Mouse (Mus musculus) CH12F3 (cell line): ENCODE results near the gene Lman1l.

Experiments
- in situ Hi-C: fragments of 300-500 bp; cut with MboI; formaldehyde crosslinking; loops from 2 replicates; pipeline ENCODE4 v1.14.3; 2020; ENCODE audit warnings: low sequenced_read_pairs

Lman1l gene

DNA sequence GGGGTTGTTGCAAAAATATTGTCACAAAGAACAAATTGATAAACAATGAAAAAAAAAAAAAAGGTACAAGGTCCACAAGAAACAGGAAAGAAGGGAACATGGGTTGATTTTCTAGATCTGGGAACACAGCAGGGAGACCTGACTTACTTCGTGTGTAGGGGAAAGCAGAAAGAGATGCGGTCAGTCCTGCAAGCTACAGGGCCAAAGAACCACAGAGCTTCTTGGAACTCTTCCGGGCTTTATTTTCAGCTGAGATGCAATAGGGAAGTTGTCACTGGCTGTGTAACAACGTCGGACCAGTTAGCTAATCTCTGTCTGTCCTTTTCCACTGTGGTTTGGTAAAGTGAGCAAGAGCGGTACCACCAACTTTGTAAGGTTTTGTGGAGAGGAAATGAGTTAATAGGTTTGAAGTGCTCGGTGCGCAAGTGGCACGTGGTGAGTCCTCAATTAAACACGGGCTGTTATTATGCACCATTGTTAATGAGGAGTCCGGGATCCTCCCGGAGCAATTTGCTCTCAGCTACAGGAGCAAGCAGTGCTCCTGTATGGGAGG lies 26.1 kb upstream of the Lman1l start:
- in situ Hi-C loops, result no loop called here

DNA sequence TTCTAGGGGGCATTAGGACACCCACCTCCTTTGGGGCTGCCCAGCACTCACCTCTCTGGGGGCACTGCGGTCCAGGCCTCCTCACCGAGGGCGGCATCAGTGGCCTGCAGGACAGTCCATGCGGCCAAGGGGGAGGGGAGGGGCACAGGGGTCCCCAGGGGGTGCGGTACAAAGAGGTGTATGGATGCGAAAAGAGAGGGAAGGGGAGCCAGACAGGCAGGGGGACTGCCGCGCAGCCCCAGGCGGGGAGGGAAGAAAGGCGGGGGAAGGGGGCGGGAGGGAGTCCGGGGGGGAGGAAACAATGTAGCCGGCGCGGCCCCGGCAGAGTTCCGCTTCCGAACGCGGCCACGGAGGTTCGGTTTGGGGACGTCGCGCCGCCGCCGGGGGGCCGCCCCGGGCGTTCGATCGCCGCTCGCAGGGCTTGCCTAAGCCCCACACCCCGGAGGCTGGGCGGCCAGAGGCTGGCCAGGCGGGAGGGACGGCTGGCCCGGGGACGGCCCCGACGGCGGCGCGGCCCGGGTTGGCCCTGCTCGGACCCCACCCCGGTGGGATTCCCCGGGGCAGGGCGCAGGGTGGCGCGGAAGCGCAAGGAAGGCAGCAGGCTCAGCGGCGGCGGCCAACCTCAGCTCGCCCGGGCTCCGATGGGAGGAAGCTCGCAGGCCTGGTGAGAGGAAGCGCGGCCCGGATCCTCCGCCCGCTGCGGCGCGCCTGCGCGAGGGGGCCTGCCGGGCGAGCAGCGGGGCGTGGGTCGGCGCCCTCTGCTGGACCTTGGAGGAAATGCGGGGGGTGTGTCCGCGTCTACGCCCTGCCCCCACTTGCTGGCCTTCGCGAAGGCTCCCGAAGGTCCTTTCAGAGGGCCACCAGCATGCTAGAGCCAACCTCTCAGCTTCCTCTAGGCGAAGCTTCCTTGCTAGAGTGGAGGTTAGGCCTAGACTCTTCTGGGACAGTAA lies 24.6 kb upstream of the Lman1l start:
- in situ Hi-C loops, result no loop called here

DNA sequence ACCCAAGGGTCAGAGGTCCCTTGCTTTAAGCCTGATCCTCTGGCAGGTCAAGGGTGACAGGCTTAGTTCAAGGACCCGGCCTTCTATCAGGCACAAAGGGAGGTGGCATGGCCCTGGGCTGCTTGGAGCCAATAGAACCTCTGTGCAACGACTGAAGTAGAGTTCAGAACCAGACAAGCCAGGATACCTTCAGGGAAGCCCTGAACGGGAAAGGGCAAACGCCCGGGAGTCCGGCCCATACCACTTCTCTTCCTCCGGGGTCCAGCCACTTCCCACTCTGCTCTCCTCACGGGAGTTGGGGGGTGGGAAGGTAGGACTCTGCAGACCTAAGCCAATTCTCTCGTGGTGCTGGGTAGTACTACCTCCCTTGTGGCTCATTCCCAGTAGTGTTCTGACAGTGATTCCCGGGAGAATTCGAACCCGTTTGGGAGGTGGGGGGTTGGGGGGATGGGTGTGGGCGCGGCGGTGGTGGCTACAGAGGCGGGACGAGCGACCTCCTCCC lies 23.9 kb upstream of the Lman1l start:
- in situ Hi-C loops, result no loop called here

DNA sequence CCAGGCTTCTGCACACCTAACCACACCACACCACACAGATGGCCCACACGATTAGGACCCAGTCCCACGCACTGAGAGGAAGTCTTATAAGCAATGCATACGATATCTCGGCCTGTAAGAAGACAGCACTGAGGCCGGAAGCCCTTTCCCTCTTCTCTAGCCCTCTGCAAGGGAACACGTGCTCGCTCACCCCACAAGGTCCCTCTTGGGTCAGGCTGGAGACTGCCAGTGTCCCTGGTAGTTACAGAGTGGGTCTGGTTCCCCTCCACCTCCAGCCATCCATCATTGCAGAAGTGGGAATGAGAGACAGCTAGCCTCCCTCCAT lies 23.2 kb upstream of the Lman1l start:
- in situ Hi-C loops, result no loop called here

DNA sequence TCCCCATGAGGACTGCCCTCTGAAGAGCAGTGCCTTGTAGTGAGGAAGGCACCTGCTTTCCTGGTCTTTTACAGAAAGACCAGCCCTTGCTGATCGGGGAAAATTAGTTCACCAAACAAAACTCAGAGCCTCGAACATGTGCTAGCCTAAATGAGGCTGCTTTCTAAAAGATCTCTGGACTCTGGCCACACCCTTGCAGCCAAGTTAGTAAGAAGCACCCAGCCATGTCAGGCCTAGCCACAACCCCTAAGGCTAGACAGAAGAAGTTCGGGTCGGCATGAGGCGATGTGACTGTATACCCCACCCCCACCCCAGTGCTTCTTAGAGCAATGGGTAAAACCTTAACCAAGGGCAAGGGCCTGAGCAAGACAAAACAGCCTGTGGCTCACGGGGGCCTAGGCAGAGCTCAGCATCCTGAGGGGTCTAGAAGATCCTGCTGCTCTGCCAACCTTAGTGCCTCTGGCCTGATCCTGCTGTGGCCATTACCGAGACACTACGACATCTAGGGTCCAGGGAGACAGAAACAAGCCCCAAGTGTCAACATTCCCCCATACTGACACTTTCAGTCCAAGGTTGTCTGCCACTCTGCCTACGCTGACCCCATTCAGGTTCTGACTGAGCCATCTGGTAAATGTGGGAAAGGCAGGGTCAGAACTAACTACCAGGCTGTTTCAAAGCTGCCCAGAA lies 22.7 kb upstream of the Lman1l start:
- in situ Hi-C loops, result no loop called here

DNA sequence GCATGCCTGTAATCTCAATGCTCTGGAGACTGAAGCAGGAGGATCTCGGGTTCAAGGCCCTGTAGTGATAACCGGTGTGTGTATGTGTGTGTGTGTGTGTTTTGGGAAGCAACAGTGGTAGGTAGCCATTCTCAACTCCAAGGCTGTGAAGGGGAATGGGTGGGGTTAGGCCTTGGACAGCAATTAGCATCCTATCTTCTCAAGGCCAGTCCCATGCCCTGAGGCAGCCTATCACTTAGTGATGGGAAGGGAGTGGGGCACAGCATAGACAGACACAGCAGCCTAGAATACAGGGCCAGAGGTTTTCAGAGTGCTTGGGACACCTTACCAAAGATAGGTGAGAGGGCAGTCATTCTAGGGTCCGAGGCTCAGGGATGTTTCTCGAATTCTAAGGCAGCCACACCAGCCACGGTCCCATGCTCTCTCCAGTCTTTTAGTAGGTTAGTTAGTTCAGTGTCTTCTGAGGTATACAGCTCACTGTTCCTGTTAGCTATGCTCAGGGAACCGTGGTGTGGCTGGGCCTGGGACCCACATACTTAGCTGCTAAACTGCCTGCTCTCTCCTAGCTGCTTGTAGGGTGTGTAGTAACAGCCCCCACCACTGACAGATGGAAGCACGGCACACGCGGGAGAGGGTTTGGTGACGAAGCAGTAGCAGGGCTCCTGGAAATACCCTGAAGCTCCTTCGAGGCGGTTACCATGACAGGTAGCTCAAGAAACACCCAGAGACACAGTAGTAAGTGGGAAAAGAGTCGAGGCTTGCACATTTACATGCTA lies 21.4 kb upstream of the Lman1l start:
- in situ Hi-C loops, result no loop called here

DNA sequence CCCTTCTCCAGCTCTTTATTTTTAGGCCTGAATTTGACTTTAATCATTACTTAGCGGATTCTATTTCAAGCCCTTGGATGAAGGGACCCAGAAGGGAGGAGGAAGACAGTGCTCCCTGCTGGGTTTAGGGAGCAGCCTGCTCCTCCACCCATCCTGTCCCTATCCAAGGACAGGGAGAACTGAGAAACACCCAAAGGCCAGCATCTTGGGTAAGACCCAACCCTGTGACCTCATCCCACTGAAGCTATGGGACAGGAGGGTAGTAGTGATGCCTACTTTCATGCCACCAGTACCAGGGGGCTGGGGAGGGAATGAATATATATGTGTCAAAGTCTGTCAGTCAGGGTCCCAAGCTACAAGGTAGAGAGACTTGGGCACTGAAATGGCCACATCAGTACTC lies 20.4 kb upstream of the Lman1l start:
- in situ Hi-C loops, result no loop called here

DNA sequence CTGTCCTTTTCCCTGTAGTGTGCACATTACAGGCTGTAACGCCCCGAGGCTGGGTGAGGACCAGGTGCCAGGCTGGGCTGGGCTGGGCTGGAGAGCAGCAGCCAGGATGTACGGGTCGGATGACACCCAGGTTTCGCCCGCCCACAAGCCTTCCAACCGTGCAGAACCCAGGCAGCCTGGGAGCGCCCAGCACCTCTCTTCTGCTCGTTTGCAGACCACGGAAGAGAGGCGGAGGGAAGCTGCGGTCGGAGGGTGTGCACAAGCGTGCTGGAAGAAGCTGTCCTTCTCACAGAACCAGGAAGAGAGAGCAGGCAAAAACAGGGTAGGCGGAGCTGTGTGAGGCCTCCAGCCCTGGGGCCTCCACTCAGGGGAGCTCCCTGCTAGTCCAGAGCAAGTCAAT lies 19.8 kb upstream of the Lman1l start:
- in situ Hi-C loops, result no loop called here

DNA sequence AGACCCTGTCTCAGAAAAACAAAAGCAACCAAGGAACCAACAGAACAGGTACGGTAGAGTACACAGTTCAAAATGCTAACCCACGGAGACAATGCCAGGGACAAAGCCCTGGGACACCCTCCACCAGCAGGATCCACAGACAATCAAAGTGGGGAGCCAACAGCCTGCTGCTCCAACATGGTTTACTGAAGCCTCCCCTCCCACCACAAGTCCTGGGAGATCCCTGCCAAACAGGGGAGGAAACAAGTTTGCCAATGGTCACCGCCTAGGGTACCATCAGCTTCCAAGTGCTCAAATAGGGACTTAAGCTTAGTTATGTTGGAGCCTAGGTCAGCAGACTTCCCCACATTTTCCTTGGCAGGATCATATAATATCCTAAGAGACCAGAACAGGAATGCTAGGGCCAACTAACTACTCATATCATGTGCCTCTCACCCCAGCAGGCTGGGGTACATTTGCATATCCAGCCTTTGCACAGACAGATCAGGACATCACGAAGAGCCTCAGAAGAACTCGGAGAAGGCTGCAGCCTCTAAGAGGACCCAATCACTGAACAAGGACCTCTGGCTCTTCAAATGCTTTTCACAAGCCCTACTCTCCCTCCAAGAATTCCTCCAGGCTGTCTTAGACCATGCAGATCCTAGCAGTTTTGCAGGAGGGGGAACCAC lies 19.2 kb upstream of the Lman1l start:
- in situ Hi-C loops, result no loop called here

DNA sequence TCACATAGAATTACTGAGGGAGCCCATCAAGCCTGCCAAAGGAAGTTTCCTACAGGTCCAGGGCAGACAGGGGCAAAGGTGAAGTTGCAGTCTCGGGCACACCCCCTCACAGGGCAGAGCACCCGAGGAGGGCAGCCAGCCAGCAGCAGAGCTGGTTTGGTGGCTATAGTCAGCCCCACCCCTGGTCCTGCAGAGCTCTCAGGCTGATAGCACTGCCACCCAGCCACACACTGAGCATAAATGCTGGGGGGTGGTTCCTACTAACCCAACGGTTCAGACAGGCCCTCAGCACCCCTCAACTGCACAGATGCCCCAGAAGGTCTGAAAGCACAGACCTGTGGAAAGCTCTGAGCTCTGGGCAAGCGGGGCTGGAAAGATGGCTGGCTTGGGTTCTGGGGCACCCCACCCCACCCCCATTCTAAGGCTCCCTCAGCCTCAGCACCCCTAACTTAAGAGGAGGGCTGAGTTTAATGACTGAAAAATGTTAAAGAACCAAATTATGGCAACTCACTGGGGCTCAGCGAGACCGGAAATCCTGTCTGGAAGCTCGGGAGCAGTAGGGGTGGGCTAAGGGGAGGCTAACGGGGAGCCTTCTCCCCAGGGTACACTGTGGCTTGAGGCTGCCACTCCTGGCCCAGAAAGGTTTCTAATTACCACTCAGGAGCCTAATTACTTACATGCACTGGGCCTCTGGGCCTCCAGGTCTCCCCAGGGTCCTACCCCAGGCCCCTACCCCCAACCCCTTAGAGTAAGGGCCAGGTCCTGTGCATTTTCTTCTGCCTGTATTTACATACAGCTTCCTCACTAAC lies 18.3 kb upstream of the Lman1l start:
- in situ Hi-C loops, result no loop called here

DNA sequence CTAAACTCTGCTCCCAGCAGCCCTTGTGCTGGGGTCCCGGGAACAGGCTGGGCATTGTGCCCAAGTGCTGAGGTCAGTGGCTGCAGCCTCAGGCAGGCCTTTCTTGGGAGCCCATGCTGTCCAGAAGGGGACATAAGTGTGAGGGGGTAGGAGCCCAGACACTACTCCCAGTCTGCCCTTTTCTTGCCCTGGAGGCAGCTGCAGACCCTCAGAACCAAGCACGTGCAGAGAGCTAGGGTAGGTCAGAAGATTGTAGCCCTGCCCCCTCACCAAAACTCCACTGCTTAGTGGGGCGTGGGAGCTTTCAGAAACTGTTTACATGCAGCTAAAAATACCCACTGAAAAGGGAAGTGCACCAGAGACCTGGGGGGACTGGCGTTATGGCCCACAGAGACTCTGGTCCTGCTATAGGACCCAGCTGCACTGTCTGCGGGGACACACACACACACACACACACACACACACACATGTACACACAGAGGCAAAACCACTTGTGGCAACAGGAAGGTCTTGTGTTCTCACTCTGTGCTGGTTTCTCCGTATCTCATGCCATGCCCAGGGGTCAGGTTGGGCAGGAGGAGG lies 17.3 kb upstream of the Lman1l start:
- in situ Hi-C loops, result no loop called here

DNA sequence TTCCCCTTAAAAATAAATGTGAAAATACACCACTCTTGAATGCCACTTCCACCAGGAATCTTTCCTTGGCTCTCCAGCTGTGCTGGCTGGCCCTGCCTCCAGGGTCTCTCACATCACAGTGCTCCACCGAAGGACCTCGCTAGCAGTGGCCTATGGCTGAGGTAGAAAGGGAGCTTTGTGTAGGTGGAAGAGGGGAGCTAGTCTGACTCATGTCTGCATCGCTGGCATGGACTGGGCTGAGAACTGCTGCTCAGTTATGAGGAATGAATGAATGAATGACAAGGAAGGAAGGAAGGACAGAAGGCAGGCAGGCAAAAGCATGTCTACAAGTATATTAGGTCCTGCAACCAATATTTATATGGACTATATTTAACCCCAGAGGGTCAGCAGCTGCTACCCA lies 16.7 kb upstream of the Lman1l start:
- in situ Hi-C loops, result no loop called here

DNA sequence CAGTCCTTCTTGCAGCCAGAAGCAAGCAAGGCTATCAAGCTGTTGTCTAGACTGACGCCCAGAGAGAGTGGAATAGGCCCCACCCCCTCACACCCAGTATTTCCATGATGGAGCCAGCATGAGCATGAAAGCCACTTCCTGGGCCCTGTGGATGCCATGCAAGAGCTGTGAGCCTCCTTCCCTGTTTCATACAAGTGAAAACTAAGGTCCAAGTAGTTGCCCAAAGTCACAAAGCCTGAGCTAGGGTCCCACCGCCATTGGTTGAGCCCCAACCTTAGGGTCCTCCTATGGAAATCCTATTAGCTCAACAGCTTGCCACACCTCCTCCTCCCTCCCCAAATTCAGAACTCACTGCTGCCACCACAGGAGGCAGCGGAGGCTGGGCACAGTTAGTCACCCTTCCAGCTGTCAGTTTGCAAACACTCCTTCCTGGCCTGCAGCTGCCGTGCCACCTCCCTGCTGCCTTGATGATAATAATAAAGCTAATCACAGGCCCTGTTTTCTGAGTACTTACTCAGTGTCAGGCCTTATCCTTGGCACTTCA lies 13.0 kb upstream of the Lman1l start:
- in situ Hi-C loops, result no loop called here

DNA sequence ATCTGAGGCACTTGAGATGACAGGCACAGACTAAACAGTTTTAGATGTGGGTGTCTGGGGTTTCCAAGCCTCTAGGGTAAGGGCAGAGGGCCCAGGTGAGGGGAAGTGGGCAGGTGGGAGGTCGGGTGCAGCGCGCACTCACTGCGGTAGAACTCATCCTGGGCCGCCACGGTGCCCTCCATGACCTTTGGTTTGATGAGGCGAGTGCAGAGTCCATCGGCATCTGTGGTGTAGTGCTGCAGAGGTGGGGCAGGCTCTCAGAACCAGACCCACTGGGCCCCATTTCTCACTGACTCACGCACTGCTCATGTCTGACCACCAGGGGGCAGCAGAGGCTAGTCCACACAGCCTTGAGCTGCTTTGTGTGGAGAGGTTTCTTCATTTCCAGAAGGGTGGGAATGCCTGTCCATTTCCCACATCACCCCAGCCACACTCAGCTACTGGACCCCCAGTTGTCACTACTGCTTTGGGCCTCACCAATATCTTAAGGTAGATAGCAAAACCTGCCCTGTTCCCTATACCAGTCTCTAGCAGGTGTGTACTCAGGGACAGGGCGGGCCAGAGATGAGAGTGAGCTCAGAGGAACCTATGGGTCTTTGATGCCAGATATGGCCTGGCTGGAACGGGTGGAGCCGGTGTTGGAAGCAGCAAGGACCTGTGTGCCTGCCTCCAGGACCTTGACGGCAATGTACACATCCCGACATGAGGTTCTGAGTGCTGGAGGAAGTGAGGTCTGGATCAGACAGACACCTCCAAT lies 8.7 kb upstream of the Lman1l start:
- in situ Hi-C loops, result no loop called here

DNA sequence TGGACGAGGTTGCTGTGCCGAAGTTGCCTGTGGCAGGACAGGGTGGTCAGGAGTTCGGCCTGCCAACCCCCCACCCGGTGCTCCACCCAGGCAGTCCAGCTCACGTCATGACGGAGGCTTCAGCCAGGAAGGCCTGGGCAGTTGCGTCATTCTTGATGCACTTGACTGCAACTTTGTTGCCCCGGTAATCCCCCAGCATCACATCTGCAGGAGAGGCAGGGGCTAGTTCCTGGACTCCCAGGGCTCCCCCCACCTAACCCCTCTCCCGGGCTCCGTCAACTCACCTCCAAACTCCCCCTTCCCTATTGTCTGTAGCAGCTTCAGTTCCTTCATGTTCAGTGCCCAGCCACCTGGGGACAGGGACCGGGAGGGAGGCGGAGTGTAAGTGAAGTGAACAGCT lies 8.1 kb upstream of the Lman1l start:
- in situ Hi-C loops, result no loop called here

DNA sequence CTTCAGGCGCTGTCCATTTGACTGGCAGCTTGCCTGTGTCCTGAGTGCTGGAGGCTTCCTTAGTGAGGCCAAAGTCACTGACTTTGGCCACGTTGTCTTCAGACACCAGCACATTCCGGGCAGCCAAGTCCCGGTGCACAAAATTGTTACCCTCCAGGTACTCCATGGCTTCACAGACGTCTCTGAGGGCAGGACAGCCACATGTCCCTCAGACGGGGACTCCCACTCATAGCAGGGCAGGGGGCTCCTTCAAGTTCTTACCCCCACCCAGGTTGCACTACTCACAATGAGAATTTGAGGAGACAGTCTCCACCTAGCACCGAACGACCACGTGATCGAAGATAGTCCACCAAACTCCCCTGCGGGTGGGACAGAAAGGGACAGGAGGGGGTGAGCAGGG lies 7.3 kb upstream of the Lman1l start:
- in situ Hi-C loops, result no loop called here

DNA sequence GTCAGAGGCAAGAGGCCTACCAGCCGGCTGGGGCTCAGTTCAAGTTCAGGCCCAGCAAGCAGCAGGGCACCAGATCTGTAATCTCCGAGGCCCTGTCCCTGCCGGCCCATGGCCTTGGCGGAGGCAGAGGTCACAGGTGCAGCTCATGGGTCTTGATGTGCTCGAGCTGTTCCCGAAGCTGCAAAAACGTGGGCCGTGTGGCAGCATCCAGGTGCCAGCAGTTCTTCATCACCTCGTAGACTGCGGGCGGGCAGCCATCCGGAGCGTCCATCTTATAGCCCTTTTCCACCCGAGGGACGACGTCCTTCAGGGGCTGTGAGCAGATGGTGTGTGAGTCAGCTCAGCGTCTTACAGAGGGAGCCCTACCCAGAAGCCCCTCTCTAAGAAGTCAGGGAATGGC lies 6.6 kb upstream of the Lman1l start:
- in situ Hi-C loops, result no loop called here

DNA sequence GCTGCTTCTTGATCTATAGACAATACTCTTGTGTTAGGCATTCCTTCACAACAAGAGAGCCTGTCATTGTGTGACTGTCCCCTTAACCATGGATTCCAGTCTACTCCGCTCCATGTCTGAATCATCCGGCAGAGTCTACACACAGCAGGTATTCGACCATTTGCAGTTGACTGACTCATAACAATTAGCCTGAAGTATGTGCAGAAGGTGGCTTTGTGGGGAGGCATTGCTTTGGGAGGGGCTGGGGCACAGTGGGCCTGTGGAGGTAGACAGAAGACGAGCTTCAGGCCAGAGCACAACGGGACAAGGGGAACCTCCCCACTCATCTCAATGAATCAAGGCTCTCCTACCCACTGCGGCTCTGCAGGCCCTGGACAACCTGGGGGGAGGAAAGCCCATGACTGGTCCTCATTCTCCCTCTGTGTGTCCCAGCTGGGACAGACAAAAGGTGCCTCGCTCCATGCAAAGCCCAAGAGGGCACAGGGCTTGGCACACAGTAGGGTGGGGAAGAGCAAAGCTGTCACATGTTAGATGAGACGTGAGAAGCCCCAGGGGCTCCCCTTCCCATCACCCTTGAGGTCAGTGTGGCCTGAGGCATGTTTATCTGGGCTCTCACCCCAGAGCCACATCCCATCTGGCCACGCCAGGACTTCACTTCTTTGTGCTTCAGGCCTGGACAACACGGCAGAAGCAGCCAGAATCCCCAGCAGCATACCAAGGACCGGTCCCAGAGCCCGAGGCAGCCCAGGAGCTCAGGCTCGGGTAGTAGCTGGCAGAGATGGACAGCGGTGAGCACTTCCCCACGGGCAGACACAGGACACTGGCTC lies 5.3 kb upstream of the Lman1l start:
- in situ Hi-C loops, result no loop called here
